Mouse (Mus musculus) spleen, adult 12 weeks (tissue): Measurements from ENCODE around the gene Nf1.
A peak's percentile ranks its signal among the peaks of the same experiment; 100 is the strongest.

Experiments used
- DNase-seq: peaks from one replicate; pipeline ENCODE4 v3.0.0; 2022; ENCODE audit warnings: low spot score

Nf1 gene

GRCm38 (mm10) chr11:79584191-79584590 lies 244.7 kb downstream of the Nf1 start:
- peak; percentile 33 for DNase-seq

DNA sequence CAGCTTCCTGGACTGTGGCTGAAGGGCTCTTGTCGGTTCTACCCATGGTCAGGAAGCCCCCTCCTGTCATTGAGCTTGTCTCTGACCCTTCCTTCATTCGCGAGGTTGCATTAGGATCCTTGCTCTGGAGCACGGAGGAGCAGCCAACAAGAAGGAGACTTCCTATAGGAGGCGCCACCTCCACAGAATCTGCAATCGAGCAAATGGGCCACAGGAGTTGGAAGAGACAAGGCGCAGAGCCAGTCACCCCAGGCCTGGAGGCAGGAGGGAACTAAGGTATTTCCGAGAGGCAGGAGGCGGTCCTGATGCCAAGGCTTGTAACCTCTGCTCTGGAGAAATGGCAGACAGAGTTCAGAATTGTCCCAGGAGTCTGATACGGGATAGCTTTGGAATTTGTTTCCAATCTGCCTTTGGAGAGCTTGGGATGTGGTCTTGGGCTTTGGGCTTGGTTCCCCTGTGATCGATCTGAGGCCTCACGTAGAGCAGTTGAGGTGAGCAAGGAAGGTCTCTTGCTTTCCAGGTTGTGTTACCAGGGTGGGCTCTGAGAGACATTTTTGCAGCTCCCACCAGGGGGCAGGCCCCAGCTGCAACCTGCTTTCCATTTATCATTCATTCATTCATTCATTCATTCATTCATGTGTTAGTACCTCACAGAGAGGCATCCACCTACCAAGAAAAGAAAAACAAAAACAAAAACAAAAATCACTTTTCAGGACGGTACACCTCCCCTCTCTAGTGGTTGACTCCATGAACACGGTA lies 250.0 kb downstream of the Nf1 start:
- no peak for DNase-seq

- DNase-seq: no peak
Observed at GRCm38 (mm10) chr11:79590664-79591590, 251.4 kb downstream of the Nf1 start, which contains the start of gene Rab11fip4. Gene Rab11fip4, plus strand, starts transcription at chr11:79591212.

DNA sequence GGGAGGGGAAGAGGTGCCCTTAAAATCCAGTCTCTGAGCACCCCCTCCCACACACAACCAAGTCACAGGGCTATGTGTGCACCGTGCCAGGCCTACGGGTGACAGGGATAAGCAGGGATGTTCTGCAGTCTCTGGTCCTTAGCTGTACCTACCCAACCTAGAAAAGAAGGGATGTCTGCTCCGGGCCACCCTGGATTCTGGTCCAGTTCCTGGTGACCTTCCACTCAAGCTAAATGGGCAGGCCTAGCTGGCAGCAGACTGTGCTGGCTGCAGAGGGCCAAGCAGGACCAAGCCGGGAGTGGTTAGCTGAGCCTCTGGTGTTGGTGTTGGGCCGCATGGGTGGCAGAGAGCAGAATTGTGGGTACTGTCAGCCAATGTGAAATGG lies 252.1 kb downstream of the Nf1 start:
- no peak for DNase-seq

DNA sequence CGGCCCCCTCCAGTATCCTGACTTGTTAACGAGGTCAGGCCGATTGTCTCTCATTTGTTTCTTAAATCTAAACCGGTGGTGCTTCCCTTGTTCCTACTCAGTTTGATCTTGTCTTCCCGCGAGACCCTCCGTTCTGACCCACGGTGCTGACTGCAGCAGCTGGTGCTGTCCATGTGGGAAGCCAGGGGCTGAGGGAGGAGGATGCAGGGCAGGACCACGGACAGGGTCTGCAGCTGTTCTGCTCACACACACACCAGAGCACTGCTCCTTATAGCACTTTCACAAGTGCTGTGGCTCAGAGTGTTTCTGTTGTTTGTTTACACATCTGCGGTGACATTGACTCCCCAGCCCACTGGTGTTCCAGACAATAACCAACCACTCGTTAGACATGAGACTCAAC lies 254.0 kb downstream of the Nf1 start:
- no peak for DNase-seq

DNA sequence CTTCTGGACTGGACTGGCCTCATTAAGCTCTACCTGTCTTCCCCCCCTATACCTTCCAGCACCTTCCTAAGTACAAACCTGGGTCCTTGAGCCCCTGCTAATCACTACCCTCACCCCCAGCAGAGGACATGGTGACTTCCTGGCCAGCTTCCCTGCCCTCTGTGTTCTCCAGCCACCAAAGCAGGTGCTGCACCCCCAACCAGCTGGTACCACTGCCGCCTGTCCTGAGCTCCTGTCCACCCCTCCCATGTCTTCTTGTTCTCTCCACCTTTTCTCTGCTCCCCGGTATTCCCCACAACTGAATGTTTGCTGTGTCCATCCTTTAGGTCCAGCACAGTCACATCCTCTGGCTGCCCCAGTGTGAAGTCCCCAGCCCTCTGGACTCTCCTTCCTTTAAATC lies 271.0 kb downstream of the Nf1 start:
- no peak for DNase-seq

- no peak for DNase-seq
Observed at GRCm38 (mm10) chr11:79611011-79611666, 271.6 kb downstream of the Nf1 start.

DNA sequence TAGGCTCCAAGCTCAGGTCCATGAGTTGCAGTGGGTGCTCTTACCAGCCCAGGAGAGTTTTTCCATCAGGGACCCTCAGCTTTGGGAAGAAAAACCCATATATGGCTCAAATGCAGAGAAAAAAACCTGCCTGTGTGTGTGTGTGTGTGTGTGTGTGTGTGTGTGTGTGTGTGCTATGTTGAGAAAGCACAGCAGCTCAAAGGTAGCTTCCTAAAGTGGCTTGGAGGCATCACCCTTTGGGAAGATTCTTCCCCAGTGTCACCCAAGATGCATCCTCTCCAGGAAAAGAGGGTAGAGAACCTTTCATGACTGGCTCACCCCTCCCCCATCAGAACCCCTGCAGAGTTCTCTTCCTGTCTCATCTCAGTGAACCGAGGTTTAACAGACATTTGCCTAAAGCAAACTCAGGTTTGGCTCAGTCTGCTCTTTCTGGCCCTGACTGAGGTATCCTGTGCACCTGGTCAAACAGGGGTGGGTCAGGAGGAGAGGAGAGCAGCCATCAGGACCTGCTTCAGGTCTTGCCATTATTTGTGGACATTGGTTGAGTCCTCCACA lies 272.6 kb downstream of the Nf1 start:
- no peak for DNase-seq

- DNase-seq: no peak
Observed at GRCm38 (mm10) chr11:79613084-79613483, 273.6 kb downstream of the Nf1 start.

DNA sequence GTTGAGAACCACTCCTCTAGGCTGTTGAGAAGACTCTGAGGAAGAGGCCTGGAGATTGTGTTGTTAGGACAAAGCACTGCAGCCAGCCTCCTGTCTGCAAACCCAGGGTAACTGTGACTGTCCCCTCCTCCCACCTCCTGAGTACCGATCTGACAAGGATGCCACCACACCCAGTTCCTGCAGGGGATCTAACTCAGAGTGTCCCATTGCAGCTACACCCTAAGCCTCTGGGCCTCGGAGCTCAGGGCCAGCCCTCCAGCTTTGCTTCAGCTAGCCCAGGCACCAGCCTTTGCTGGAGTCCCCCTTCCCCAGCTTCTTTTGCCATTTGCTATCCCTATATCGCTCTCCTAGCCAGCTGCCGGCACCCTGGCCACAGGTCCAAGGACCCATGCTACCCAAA lies 274.2 kb downstream of the Nf1 start:
- no peak for DNase-seq

GRCm38 (mm10) chr11:79614880-79615279 lies 275.4 kb downstream of the Nf1 start:
- no peak for DNase-seq

DNA sequence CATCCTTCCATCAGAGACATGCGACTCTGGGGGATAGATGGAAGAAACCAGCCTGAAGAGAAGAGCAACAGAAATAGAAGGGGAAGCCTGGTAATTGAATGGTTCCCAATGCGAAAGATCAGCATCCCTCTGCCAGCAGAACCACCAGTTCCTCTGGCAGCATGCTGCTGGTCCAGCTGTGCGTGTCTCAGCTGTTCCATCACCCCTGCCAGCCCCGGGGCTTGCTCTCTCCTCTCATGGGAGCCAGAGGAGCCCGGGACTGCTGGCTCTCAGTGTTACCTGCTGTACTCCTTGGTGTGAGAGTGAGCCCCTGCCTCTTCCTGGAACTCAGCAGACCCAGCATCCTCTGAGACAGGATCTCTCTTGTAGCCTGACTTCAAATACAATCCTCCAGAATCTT lies 276.4 kb downstream of the Nf1 start:
- DNase-seq: no peak

DNA sequence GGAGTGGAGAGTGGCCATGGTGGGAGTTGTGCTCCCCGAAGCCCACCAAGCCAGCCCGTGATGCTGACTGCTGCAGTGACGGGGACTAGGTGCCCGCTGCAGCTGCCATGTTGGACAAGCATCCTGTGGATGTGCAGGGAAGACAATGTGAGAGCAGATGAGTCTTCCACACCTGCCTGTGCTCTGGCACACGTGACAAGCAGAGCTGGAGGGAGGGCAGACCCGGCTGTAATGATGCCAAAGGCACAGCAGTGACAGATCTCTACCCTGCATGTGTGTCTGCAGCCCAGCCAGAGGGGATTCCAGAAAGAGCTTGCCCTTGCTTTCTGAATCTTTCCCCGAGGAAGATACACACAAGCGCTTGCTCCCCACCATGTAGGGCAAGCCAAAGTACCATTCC lies 278.5 kb downstream of the Nf1 start:
- DNase-seq: no peak

DNA sequence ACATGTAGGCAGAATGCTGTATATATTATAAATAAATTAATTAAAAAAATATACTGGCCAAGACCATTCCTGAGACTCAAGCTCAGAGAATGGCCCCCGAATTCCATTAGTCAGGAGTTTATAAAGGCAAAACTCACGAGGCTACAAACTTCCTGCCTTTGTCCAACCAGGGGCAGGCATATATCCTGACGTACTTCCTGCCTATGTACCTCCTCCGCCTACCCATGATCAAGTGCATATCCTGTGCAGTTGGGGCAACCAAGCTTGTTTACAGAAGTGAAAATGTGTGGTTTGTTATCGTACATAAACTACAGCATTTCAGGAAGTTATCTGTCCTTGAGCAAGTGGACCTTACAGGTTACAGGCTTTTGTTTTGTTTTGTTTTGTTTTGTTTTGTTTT lies 283.5 kb downstream of the Nf1 start:
- peak; percentile 23 for DNase-seq

GRCm38 (mm10) chr11:79624801-79625302 lies 285.4 kb downstream of the Nf1 start:
- peak; percentile 9 for DNase-seq

- DNase-seq: no peak
Observed at GRCm38 (mm10) chr11:79628716-79629115, 289.2 kb downstream of the Nf1 start.

DNA sequence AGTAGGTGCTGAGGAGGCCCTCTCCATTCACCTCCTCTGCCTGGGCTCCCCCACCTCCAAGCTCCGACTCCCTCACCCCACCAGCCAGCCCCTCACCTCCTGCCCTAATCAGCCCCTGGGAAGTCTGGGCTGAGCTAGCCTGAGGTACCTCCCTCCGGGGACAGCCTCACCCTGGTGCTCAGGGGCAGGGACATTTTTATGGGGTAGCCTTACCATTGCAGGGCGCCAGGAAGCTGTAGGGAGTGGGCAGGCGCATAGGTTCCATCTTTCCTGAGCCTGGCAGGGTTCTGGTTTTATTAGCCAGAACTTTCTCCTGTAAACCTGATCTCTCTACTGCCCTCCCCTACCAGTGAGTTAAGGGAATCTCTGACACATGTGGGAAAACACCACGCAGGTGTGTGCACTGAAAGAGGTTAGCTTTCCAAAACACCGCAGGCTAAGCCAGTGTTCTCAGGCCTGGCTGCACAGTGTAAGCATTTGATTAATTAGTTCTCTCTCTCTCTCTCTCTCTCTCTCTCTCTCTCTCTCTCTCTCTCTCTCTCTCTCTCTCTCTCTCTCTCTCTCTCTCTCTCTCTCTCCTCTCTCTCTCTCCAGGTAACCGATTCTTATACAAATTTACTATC lies 290.4 kb downstream of the Nf1 start:
- no peak for DNase-seq

DNA sequence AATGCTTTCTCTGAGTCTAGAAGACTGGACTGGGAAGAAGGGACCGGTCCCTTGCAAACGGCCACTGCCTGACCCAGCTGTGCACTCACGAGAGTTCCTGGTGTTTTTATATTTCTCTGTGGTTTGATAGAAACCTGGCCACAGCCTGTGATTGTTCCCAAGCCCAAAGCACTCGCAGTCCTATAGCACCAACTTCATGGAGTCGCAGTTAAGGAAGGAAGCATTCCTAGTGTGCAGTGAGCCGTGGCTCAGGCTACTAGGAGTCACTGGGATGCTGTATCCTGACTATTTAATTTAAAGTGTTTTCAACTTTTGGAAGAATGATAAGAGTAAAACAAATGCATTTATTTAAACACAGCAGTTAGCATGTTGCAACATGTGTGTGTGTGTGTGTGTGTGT lies 291.0 kb downstream of the Nf1 start:
- DNase-seq: no peak
